Mouse (Mus musculus): ENCODE results near the gene Myod1.

The Myod1 gene

DNA sequence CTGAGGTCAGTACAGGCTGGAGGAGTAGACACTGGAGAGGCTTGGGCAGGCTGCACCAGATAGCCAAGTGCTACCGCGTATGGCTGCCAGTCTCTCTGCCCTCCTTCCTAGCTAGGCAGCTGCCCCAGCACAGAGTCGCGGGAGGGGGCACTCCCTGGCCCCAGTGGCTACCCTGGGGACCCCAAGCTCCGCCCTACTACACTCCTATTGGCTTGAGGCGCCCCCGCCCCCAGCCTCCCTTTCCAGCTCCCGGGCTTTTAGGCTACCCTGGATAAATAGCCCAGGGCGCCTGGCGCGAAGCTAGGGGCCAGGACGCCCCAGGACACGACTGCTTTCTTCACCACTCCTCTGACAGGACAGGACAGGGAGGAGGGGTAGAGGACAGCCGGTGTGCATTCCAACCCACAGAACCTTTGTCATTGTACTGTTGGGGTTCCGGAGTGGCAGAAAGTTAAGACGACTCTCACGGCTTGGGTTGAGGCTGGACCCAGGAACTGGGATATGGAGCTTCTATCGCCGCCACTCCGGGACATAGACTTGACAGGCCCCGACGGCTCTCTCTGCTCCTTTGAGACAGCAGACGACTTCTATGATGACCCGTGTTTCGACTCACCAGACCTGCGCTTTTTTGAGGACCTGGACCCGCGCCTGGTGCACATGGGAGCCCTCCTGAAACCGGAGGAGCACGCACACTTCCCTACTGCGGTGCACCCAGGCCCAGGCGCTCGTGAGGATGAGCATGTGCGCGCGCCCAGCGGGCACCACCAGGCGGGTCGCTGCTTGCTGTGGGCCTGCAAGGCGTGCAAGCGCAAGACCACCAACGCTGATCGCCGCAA lies at the start of gene Myod1:
Gene Myod1, plus strand, starts transcription at position 303 of the 836 bp plus-strand sequence.
- no peak for DNase-seq

DNA sequence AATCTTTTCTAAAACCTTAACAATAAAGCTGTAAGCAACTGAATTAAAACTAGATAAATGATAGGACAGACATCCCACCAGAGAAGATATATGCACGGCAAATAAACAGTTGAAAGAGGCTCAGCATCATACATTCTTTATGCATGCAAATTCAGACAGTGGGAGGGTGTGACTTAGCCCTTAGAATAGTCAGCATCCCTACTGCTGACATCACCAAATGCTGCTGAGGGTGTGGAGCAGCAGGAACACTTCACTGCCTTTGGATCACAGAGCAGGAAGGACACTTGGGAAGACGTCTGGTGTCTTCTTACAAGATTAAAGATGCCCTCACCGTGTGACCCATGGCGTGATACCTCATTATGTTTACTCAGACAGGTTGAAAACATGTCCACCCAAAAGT lies 48.4 kb upstream of the Myod1 start:
- DNase-seq = no peak

DNA sequence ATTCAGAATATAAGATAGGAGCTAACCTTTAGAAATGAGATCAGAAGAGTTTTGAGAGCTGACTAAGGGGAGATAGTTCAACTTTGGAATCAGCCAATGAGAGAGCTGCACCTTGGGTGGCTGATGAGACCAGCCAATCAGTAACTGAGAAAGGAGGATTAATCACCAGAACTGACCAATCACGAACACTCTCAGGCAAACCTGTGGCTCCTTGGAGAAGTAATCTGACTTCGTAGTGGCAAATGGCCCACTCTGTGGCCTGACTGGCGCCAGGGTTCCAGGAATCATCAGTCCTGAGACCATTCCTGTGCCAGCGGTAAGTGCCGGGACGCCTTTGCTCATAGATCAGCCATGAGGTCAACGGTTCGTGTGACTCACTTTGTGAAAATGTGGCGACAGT lies 38.9 kb upstream of the Myod1 start:
- no peak for DNase-seq

- DNase-seq = no peak
Measured at GRCm38 (mm10) chr7:46339818-46340217, 36.5 kb upstream of the Myod1 start.

- no peak for DNase-seq
Measured at GRCm38 (mm10) chr7:46340295-46340694, 36.0 kb upstream of the Myod1 start.

- DNase-seq = no peak
Measured at GRCm38 (mm10) chr7:46341471-46341870, 34.8 kb upstream of the Myod1 start.

DNA sequence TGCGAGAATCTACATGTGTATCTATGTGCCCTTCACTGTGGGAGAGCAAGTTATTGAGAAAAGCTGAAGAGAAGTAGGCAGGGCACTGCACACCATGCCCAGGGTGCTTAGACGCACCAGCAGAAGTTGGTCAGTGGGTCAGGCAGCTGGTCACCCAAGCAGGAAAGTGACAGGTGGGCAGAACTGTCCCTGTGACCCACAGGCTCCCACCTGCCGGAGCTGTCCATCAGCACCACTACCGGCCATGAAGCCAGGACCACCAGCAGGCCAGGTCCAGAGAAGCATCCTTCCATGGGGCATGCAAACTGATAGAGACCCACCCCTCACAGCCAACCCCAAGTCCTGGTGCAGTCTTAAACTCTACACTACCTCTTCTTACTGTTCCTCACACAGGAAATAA lies 28.6 kb upstream of the Myod1 start:
- no peak for DNase-seq

- DNase-seq = no peak
Measured at GRCm38 (mm10) chr7:46348813-46349212, 27.5 kb upstream of the Myod1 start.

GRCm38 (mm10) chr7:46350119-46350702 lies 26.1 kb upstream of the Myod1 start:
- no peak for DNase-seq

DNA sequence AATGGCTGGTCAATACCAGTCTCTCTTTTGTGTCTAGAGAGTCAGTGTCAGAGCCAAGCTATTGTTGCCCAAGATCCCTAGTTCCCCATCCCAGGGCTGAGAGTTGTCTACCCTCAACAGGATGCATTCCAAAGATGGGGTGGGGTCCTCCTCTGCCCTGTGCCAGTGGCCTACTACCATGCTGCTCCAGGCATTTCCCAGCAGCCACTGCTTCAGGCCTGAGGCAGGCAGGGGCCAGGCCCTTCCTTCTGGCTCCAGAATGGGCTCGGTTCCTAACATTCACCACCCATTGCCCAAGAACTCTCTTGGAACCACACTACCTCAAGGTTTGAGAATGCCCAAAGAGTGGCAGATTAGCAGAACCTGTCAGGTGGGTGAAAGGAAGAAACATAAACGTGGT lies 23.5 kb upstream of the Myod1 start:
- DNase-seq = no peak

GRCm38 (mm10) chr7:46353216-46353615 lies 23.1 kb upstream of the Myod1 start:
- no peak for DNase-seq

GRCm38 (mm10) chr7:46353875-46354274 lies 22.4 kb upstream of the Myod1 start:
- no peak for DNase-seq

DNA sequence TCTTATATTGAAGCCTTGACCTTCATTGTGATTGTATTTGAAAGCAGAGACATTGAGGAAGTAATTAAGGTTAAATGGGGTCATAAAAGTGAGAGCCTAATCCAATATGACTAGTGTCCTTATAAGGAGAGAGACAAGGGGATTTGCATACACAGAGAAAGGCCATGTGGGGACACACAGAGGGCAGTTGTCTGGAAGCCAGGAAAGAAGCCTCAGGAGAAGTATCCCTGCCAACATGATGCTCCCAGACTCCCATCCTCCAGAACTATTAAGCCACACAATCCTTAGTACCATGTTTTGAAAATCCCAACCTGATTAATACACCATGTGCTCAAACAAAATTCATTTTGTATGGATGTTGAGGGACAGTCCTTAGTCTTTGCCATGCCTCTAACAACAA lies 14.5 kb upstream of the Myod1 start:
- DNase-seq = no peak

GRCm38 (mm10) chr7:46364154-46364553 lies 12.1 kb upstream of the Myod1 start:
- DNase-seq = no peak

DNA sequence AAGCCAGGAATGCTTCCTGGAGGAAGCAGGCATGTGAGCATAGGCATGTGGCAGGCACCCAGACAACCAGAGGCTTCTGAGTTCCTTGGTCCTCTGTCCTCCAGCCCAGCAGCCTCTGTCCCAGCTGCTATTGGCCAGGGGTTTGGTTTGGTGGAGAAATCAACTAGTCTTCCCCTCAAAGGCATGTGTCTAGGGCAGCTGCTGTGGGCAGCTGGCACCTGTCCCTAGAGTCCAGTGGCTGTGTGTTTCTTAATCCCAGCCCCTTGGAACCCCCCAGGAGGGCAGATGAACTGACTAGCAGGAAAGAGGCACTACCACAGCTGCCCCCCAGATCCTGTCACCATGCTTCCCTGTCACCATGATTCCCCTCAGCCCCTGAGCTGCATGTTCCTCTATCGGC lies 10.5 kb upstream of the Myod1 start:
- no peak for DNase-seq

GRCm38 (mm10) chr7:46371104-46371503 lies 5.2 kb upstream of the Myod1 start:
- DNase-seq = no peak

- DNase-seq = no peak
Measured at GRCm38 (mm10) chr7:46377008-46377346, 703 bp downstream of the Myod1 start.

DNA sequence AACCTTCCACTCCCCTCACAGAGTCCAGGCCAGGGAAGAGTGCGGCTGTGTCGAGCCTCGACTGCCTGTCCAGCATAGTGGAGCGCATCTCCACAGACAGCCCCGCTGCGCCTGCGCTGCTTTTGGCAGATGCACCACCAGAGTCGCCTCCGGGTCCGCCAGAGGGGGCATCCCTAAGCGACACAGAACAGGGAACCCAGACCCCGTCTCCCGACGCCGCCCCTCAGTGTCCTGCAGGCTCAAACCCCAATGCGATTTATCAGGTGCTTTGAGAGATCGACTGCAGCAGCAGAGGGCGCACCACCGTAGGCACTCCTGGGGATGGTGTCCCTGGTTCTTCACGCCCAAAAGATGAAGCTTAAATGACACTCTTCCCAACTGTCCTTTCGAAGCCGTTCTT lies 1.8 kb downstream of the Myod1 start:
- peak; percentile 41 to 45 for DNase-seq

GRCm38 (mm10) chr7:46378983-46379382 lies 2.7 kb downstream of the Myod1 start:
- peak; percentile 36 to 39 for DNase-seq

- no peak for DNase-seq
Measured at GRCm38 (mm10) chr7:46380625-46381024, 4.4 kb downstream of the Myod1 start.

- no peak for DNase-seq
Measured at GRCm38 (mm10) chr7:46387430-46387829, 11.2 kb downstream of the Myod1 start.

DNA sequence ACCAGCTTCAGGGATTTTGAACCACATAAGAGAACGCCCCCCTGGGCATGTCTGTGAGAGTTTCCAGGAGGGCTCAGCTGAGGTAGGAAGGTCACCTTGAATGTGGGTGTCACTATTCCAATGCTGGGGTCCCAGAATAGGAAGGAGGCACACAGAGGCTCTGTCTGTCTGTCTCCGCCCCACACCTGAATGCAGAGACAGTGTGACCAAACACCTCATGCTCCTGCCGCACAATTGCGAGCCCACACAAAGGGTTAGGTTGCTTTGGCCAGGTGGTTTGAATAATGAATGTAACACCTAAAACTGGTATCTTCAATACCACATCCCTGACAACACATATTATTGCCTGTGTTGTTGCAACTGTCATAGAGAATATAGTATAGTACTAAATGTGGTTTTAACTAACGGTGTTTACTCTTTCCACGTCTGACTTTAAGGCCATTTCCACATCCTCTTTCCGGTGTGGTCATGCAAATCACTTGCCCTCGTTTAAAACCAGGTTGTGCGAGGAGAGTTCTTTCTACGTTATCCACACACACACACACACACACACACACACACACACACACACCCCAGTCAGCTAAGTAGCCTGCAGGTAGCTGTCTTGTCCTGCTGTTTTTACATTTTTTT lies 13.3 kb downstream of the Myod1 start:
- no peak for DNase-seq

DNA sequence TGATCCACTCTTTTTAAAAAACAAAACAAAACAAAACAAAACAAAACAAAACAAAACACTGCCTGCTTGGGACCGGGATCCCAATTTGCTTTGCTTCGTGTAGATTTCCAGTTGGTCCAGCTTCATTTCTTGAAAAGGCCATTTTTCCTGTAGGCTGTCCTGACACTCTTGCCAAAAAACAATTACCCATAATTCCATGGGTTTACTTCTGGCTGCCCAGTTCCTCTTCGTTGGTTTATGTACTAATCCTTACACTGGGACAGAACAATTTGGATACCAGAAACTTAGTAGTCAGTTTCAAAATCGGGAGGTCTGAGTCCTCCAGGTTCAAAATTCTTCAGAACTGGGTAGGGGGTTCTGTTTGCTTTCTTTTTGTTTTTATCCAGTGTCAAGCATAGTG lies 14.0 kb downstream of the Myod1 start:
- no peak for DNase-seq

GRCm38 (mm10) chr7:46391701-46392100 lies 15.4 kb downstream of the Myod1 start:
- DNase-seq = peak; percentile 31 to 43

Measured in thymus, postnatal 36 days (tissue).